Mouse (Mus musculus) adrenal gland, postnatal 10 days (tissue): ENCODE measurements at regions not wholly inside any gene's neighbourhood (a gene's known extent, or its start where the extent isn't known, plus 50 kb on each side); places are given as distances from the start of the nearest gene placed in this dataset.

Experiments used
- DNase-seq: peaks from one replicate; pipeline ENCODE4 v3.0.0; 2021; ENCODE audit warnings: mixed read lengths

- no peak for DNase-seq
Observed at GRCm38 (mm10) chr1:48792573-48792972, 1899.9 kb upstream of the Slc39a10 start.

- DNase-seq, result no peak
Observed at GRCm38 (mm10) chr1:48753252-48753755, 1860.7 kb upstream of the Slc39a10 start.

- DNase-seq, result no peak
Observed at GRCm38 (mm10) chr1:48733580-48733979, 1840.9 kb upstream of the Slc39a10 start.

- peak; percentile 25 for DNase-seq
Observed at GRCm38 (mm10) chr1:48708606-48709005, 1816.0 kb upstream of the Slc39a10 start.
